Mouse (Mus musculus) bone marrow macrophage, adult 2 months (primary cell): ENCODE data around the gene Fut2. TPM values are rescaled to one million over a fixed set of nuclear protein-coding genes. Genes with fewer than 3 reads are reported as not detected.

ENCODE experiments used
- H3K27ac ChIP-seq: 2 replicates; pipeline ENCODE4 v1.5.1; 2012; ENCODE audit warnings: low read depth, low read length; ENCODE audit not compliant: insufficient read depth
- H3K4me1 ChIP-seq: 2 replicates; pipeline ENCODE4 v1.6.1; 2012; ENCODE audit warnings: low read length; ENCODE audit not compliant: control insufficient read depth, insufficient read depth
- H3K4me3 ChIP-seq: 2 replicates; pipeline ENCODE4 v1.5.1; 2012; ENCODE audit warnings: mild to moderate bottlenecking, low read length, moderate library complexity; ENCODE audit not compliant: insufficient read depth
- CTCF ChIP-seq: IDR thresholded peaks from 2 replicates; pipeline ENCODE4 v1.5.1; 2012; ENCODE audit warnings: low read depth, mild to moderate bottlenecking, low read length, moderate library complexity
- POLR2A ChIP-seq: IDR thresholded peaks from 2 replicates; pipeline ENCODE4 v1.6.1; 2012; ENCODE audit warnings: mild to moderate bottlenecking, low read depth, low read length, borderline replicate concordance
- polyA plus RNA-seq: library from polyadenylated mRNA; stranded (reverse); fragments of >200 nt; gene quantifications from 2 replicates; pipeline ENCODE4 v1.2.4, GENCODE M21; 2012; ENCODE audit not compliant: missing spikeins, insufficient read depth, insufficient read length

Gene Fut2
- not detected in 2 replicates for polyA plus RNA-seq

DNA sequence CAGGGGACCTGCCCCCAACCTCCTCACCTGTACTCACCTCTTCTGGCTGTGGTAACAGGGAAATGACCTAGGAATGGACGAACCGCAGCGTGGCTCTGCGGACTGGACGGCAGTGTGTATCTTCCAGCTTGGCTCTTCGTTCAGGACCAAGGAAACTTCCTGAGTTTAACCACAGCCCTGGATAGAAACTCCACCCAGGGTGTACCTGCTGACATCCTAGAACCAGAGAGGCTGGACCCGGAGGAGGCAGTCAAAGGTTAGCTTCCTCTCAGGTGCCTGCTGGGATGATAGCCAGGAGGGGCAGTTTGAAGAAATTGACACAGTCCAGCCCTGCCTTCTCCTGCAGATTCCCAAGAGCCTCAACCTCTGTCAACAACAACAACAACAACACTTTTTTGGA is at the start of gene Fut2:
TSS of gene Fut2 (minus strand) at position 234 of the 400 bp plus-strand sequence.
- H3K4me3 ChIP-seq = no peak within 1 kb of the TSS
- TF ChIP-seq CTCF = no peak
- no peak for TF ChIP-seq POLR2A
- no peak within 1 kb of the TSS for H3K27ac ChIP-seq
- H3K4me1 ChIP-seq = peaks cover 1% of the 10 kb centered on the region

DNA sequence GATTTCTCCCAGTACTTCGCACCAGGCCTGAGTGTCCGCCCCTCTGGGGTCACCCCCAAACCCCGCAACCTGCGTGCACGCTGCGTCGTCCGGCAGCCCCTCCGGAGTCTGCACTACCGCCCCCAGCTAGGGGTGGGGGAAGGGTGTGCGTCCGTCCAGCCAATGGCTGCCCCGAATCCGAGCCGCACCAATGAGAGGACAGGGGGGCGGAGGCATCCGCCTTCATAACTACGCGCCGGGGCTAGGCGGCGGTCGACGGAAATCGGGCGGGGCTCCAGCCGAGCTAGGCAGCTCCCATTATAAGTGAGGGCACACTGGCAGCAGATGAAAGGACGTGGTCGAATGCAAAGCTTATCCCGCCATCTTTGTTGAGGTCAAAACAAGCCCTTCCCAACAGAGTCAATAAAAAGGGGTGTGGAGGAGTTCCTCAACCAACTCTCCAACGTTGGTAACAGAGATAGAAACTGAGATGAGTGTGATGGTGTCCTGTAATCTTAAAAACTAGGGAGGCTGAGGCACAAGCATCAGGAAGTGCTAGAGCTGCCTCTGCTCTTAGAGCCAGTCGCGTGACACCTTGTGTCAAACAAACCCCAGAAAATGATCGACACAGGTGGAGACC is 49.0 kb upstream of the Fut2 start, which contains the start of gene Rpl18:
TSS of gene Rpl18 (plus strand) at position 368 of the 619 bp plus-strand sequence.
- Histone ChIP-seq H3K4me1 (peaks cover 7% of the 10 kb centered on the region), H3K27ac (peak within 1 kb of the TSS; percentile 97), H3K4me3 (peak within 1 kb of the TSS; percentile 99)
- TF ChIP-seq CTCF (no peak), POLR2A (no peak)

- Histone ChIP-seq H3K4me1 (peaks cover 7% of the 10 kb centered on the region), H3K27ac (peak overlapping the region; percentile 6; the same call in 1 of the 2 replicates), H3K4me3 (peak overlapping the region; percentile 72)
- no peak for TF ChIP-seq POLR2A
- TF ChIP-seq CTCF = no peak
Observed at GRCm38 (mm10) chr7:45714630-45715089, 48.5 kb upstream of the Fut2 start.

GRCm38 (mm10) chr7:45713881-45714520 is 47.8 kb upstream of the Fut2 start:
- Histone ChIP-seq H3K4me1 (peaks cover 6% of the 10 kb centered on the region), H3K27ac (no peak overlapping the region), H3K4me3 (peak overlapping the region; percentile 72)
- TF ChIP-seq CTCF (no peak), POLR2A (no peak)

GRCm38 (mm10) chr7:45713396-45713795 is 47.2 kb upstream of the Fut2 start:
- Histone ChIP-seq H3K4me3 (no peak overlapping the region), H3K27ac (no peak overlapping the region), H3K4me1 (peaks cover 12% of the 10 kb centered on the region)
- no peak for TF ChIP-seq POLR2A
- TF ChIP-seq CTCF = no peak

DNA sequence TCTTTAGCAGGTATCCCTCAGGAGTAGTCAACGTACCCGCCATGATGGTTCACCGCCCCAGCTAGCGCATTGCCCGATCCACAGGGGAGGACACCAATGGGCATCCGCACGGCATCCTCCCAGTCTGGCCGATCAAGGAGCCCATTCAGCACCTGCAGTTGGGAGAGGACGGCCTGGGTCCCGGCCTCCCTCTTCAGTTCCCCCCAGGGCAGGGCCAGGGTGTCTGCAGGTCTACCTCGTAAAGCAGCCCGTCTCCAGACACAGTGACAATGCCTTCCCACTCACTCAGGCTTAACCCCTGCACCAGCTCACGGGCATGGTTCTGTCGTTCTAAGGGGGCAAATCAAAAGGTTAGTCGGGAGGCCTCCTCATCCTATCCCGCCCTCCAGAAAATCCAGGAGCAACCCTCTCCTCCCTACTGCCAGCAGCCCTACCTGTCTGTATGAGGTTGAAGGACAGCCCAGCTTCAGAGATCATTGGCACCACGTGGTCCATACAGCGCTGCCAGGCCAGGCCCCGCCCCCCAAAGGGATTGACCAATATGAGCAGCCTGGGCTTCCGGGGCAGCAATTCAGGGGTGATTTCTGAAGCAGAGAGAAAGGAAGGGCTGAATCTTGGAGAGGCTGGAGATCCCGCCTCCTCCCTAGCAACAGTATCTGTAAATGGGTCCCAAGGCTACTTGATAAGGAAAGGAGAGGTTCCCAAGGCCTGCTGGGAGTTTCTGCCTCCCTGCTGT is 46.0 kb upstream of the Fut2 start:
- H3K27ac ChIP-seq = no peak overlapping the region

DNA sequence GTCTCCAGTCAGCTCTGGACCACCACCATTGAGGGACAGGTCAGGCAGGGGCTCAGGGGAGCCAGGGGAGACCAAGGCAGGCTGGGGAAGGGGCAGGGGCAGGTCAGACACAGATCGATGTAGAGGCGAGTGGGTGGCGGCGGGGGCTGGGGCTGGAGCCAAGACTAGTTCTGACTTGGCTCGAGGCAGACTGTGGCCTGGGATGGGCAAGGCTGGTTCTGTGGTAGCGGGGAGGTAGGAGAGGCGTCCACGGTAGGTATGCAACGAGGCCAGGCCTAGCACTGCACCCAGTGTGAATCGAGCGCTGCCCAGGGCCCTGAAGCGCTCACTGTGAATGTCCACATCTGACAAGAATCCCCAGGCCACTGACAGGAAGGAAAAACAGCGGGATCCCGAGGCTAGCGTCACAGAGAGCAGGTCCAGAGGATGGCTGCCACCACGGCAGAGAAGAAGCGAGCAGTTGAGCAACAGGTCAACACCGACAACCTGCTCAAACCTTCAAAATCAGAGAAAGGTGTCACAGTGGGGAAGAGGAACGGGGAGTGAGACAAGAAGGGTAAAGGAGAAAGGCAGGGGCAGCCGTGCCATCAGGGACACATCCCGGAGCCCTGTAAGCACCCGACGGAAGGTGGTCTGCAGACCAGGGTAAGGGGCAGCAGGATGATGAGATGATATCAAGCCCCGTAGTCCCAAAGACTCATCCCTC is 45.3 kb upstream of the Fut2 start:
- Histone ChIP-seq H3K4me1 (peaks cover 21% of the 10 kb centered on the region), H3K27ac (no peak overlapping the region), H3K4me3 (no peak overlapping the region)
- no peak for TF ChIP-seq POLR2A
- TF ChIP-seq CTCF = no peak

More for the DNA sequence above, 46.0 kb upstream of the Fut2 start:
- TF ChIP-seq CTCF (no peak), POLR2A (no peak)
- peaks cover 20% of the 10 kb centered on the region for H3K4me1 ChIP-seq
- no peak overlapping the region for H3K4me3 ChIP-seq

- TF ChIP-seq POLR2A = no peak
- no peak for TF ChIP-seq CTCF
- Histone ChIP-seq H3K4me1 (peaks cover 21% of the 10 kb centered on the region), H3K27ac (no peak overlapping the region), H3K4me3 (no peak overlapping the region)
Observed at GRCm38 (mm10) chr7:45710477-45711191, 44.4 kb upstream of the Fut2 start.
